Mouse (Mus musculus) frontal cortex, postnatal 10 days (tissue): ENCODE measurements around the gene Rmdn3.

Source experiments
- DNase-seq, 2 experiments: peaks; one replicate each; pipeline ENCODE4 v3.0.0; 2022; ENCODE audit warnings: low spot score in 2 of 2, mixed read lengths in 1 of 2

The Rmdn3 gene

GRCm38 (mm10) chr2:119101552-119101951, 55.3 kb downstream of the Rmdn3 start:
- no peak for DNase-seq
